15 mouse cellular contexts compared by ENCODE assay signal in genomic region chr4:104539047-104539446, GRCm38 (mm10).
DNase-seq lines count a peak whose midpoint lies in the region; ATAC-seq and TF ChIP-seq lines count a peak whose summit lies in the region.
"Had no signal": no experiment of that assay in that cellular context is flagged by ENCODE, and none has a peak within 500 bp of the region (broad histone marks: within the 10 kb centered on the region; RNA-seq: fewer than 3 reads in every experiment).

No protein-coding gene starts in this region.

- H3K4me2 ChIP-seq in heart, postnatal 0 days (ENCODE audit: low read depth, low read length): no peak overlapping the region
- H3K4me2 ChIP-seq in midbrain, postnatal 0 days (ENCODE audit: low read depth, low read length, poor library complexity, severe bottlenecking): no peak overlapping the region
- H3K4me2 ChIP-seq in midbrain, embryonic 15.5 days: no peak overlapping the region
- H3K4me2 ChIP-seq: heart, embryonic 15.5 days; liver, embryonic 13.5 days had no signal

- no peaks in the 10 kb centered on the region for H3K27me3 ChIP-seq in heart, postnatal 0 days (ENCODE audit: control insufficient read depth, insufficient read depth, low read length)
- no peaks in the 10 kb centered on the region for H3K27me3 ChIP-seq in midbrain, postnatal 0 days (ENCODE audit: insufficient read depth, low read length)
- H3K27me3 ChIP-seq in midbrain, embryonic 15.5 days (replicated peaks): no peaks in the 10 kb centered on the region
- H3K27me3 ChIP-seq: heart, embryonic 15.5 days; liver, embryonic 13.5 days had no signal

- no peak overlapping the region for H3K9ac ChIP-seq in heart, postnatal 0 days (replicated peaks; ENCODE audit: low read depth, low read length)
- no peak overlapping the region for H3K9ac ChIP-seq in midbrain, postnatal 0 days (replicated peaks; ENCODE audit: low read length, poor library complexity, severe bottlenecking)
- H3K9ac ChIP-seq in midbrain, embryonic 15.5 days: no peak overlapping the region
- H3K9ac ChIP-seq: heart, embryonic 15.5 days; liver, embryonic 13.5 days had no signal

- H3K4me3 ChIP-seq in heart, postnatal 0 days (ENCODE audit: low read depth, low read length): no peak overlapping the region
- no peak overlapping the region for H3K4me3 ChIP-seq in left cerebral cortex, adult 2 months
- H3K4me3 ChIP-seq in midbrain, postnatal 0 days (ENCODE audit: low read depth, low read length): no peak overlapping the region
- H3K4me3 ChIP-seq in midbrain, embryonic 15.5 days: no peak overlapping the region
- H3K4me3 ChIP-seq: heart, embryonic 15.5 days; hindbrain, embryonic 10.5 days; liver, embryonic 13.5 days had no signal

- no peak for ATAC-seq in heart, postnatal 0 days (ENCODE audit: insufficient read depth, low read depth)
- ATAC-seq in midbrain, postnatal 0 days (ENCODE audit: low FRiP score): no peak
- ATAC-seq in midbrain, embryonic 15.5 days (replicated peaks): no peak
- ATAC-seq: forebrain, embryonic 16.5 days had no signal

- H3K4me1 ChIP-seq in heart, postnatal 0 days (ENCODE audit: control insufficient read depth, insufficient read depth): no peaks in the 10 kb centered on the region
- no peaks in the 10 kb centered on the region for H3K4me1 ChIP-seq in midbrain, postnatal 0 days (ENCODE audit: insufficient read depth, low read length)
- no peaks in the 10 kb centered on the region for H3K4me1 ChIP-seq in midbrain, embryonic 15.5 days
- H3K4me1 ChIP-seq: heart, embryonic 15.5 days; hindbrain, embryonic 10.5 days; liver, embryonic 13.5 days had no signal

- no peak for DNase-seq in heart, postnatal 0 days (ENCODE audit: low spot score)
- DNase-seq in heart, adult 8-10 months (ENCODE audit: low spot score): no peak
- DNase-seq in left cerebral cortex, adult 2 months (ENCODE audit: extremely low spot score in 1 of 2, low spot score in 2 of 2): no peak
- DNase-seq in left cerebral cortex, postnatal 25 days (ENCODE audit: low spot score in 2 of 2): no peak
- no peak for DNase-seq in midbrain, postnatal 0 days (ENCODE audit: low spot score)
- DNase-seq in cerebellum, adult 11 months: no peak
- DNase-seq: adrenal gland, adult 8-10 months; embryo, embryonic 11 days; left cerebral cortex, postnatal 4 days; liver, embryonic 13.5 days; retina, postnatal 1 day had no signal

- TF ChIP-seq EP300 in heart, postnatal 0 days (IDR thresholded peaks at IDR 0.05; ENCODE audit: low read depth): no peak

- no peaks in the 10 kb centered on the region for H3K9me3 ChIP-seq in heart, postnatal 0 days (replicated peaks; ENCODE audit: control insufficient read depth, low read length)
- no peaks in the 10 kb centered on the region for H3K9me3 ChIP-seq in midbrain, postnatal 0 days (ENCODE audit: low read length)
- H3K9me3 ChIP-seq in midbrain, embryonic 15.5 days: no peaks in the 10 kb centered on the region
- H3K9me3 ChIP-seq: heart, embryonic 15.5 days; hindbrain, embryonic 10.5 days; liver, embryonic 13.5 days had no signal

- TF ChIP-seq CTCF in heart, postnatal 0 days (IDR thresholded peaks at IDR 0.05; ENCODE audit: low read depth): peak; percentile 40
- TF ChIP-seq CTCF in left cerebral cortex, adult 2 months (IDR thresholded peaks at IDR 0.05): peak; percentile 51
- TF ChIP-seq CTCF in midbrain, postnatal 0 days (IDR thresholded peaks at IDR 0.05): peak; percentile 34; the same call in 1 of the 2 replicates

- H3K27ac ChIP-seq in heart, postnatal 0 days (ENCODE audit: low read depth): no peak overlapping the region
- H3K27ac ChIP-seq in left cerebral cortex, adult 2 months: no peak overlapping the region
- H3K27ac ChIP-seq in midbrain, postnatal 0 days (ENCODE audit: low read depth, low read length): no peak overlapping the region
- H3K27ac ChIP-seq in midbrain, embryonic 15.5 days: no peak overlapping the region
- H3K27ac ChIP-seq: heart, embryonic 15.5 days; hindbrain, embryonic 10.5 days; liver, embryonic 13.5 days had no signal

- intact Hi-C loops in left cerebral cortex, adult 2 months (cut with DNase I): no loop called here
- intact Hi-C loops in left cerebral cortex, postnatal 25 days (cut with DNase I): no loop called here

- 54% methylated on average over 2 of the region's 2 CpGs for WGBS in heart, postnatal 0 days
- 76% methylated on average over 2 of the region's 2 CpGs for WGBS in midbrain, postnatal 0 days
- 81% methylated on average over 2 of the region's 2 CpGs for WGBS in midbrain, embryonic 15.5 days

- H3K36me3 ChIP-seq in heart, postnatal 0 days (replicated peaks; ENCODE audit: control insufficient read depth, insufficient read depth, low read length): no peaks in the 10 kb centered on the region
- no peaks in the 10 kb centered on the region for H3K36me3 ChIP-seq in midbrain, postnatal 0 days (ENCODE audit: insufficient read depth, low read length)
- H3K36me3 ChIP-seq in midbrain, embryonic 15.5 days (replicated peaks): no peaks in the 10 kb centered on the region
- H3K36me3 ChIP-seq: heart, embryonic 15.5 days; hindbrain, embryonic 10.5 days; liver, embryonic 13.5 days had no signal
